Comparison of ENCODE assay signal across 8 mouse cellular contexts in the genomic region with DNA sequence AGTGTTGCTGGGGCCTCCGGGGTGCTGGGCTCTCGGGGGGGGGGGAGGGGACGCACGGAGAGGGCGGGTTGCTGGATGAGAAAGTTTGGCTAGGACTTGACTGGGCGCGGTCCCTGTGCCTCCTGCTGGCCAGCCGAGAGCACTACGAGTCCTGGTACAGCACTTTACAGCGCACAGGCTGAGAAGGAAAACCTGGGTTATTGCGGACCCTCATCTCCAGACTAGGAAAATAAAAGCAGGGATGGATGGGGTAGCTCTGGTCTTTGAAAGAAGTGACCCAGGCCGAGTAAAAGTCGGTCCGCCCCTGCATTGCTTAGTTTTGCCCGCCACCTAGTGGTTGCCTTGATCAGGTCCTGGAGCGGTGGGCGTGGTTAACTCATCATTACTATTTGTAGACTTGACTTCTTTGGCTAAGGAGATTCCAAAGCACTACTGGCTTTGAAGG. TPM values are rescaled to one million over a fixed set of nuclear protein-coding genes. Genes with fewer than 3 reads are reported as not detected.
A peak's percentile ranks its signal among the peaks of the same experiment; 100 is the strongest.
DNase-seq lines count a peak whose midpoint lies in the region; ATAC-seq and TF ChIP-seq lines count a peak whose summit lies in the region.

No protein-coding gene starts in this region.

- no peaks in the 10 kb centered on the region; the same call in 1 of the 2 replicates for H3K27me3 ChIP-seq in ES-Bruce4 (ENCODE audit: control insufficient read depth, insufficient read depth, low read length, poor library complexity, severe bottlenecking)
- H3K27me3 ChIP-seq in forebrain, embryonic 12.5 days, result peaks cover 98% of the 10 kb centered on the region
- peaks cover 56% of the 10 kb centered on the region for H3K27me3 ChIP-seq in heart, postnatal 0 days (ENCODE audit: control insufficient read depth, insufficient read depth, low read length)
- peaks cover 37% of the 10 kb centered on the region for H3K27me3 ChIP-seq in liver, embryonic 14.5 days (ENCODE audit: control insufficient read depth, insufficient read depth, low read length)
- peaks cover 36% of the 10 kb centered on the region for H3K27me3 ChIP-seq in neural tube, embryonic 11.5 days (ENCODE audit: control insufficient read depth, insufficient read depth, low read length)
- H3K27me3 ChIP-seq in stomach, embryonic 16.5 days (ENCODE audit: control insufficient read depth, insufficient read depth, low read length), result no peaks in the 10 kb centered on the region; the same call in 1 of the 2 replicates

- DNase-seq in c-Kit-positive CD71-positive TER-119-negative erythroid progenitor cells, embryonic 14.5 days (ENCODE audit: low read depth), result peak; percentile 74
- peak; percentile 89 for DNase-seq in heart, postnatal 0 days (ENCODE audit: low spot score)
- DNase-seq in kidney, postnatal 36 days, result peak; percentile 91 to 95
- DNase-seq in liver, embryonic 14.5 days (ENCODE audit: low read depth in 3 of 3, low spot score in 3 of 3), result peak; percentile 48 to 65 (median 51)
- peak; percentile 92 for DNase-seq in neural tube, embryonic 11.5 days (ENCODE audit: low spot score)

- peak; percentile 72 for TF ChIP-seq CTCF in ES-Bruce4 (IDR thresholded peaks at IDR 0.05; ENCODE audit: low read depth, low read length)
- TF ChIP-seq CTCF in heart, postnatal 0 days (IDR thresholded peaks at IDR 0.05; ENCODE audit: low read depth), result peak; percentile 88
- TF ChIP-seq CTCF in liver, embryonic 14.5 days (IDR thresholded peaks at IDR 0.05; ENCODE audit: low read depth), result peak; percentile 89

- TF ChIP-seq EP300 in ES-Bruce4 (IDR thresholded peaks at IDR 0.05; ENCODE audit: insufficient read depth, low read depth, low read length), result no peak
- TF ChIP-seq EP300 in heart, postnatal 0 days (IDR thresholded peaks at IDR 0.05; ENCODE audit: low read depth), result no peak
- TF ChIP-seq EP300 in liver, embryonic 14.5 days (IDR thresholded peaks at IDR 0.05; ENCODE audit: low read depth), result no peak

- ATAC-seq in forebrain, embryonic 12.5 days (ENCODE audit: low FRiP score), result peak; percentile 83
- peak; percentile 76 for ATAC-seq in heart, postnatal 0 days (ENCODE audit: insufficient read depth, low read depth)
- peak; percentile 58; the same call in 1 of the 2 replicates for ATAC-seq in liver, embryonic 14.5 days (ENCODE audit: insufficient read depth)
- peak; percentile 73 for ATAC-seq in neural tube, embryonic 11.5 days (ENCODE audit: insufficient read depth, low FRiP score, low TSS enrichment)
- ATAC-seq in stomach, embryonic 16.5 days (ENCODE audit: insufficient read depth, low FRiP score), result peak; percentile 62

- WGBS in forebrain, embryonic 12.5 days, result 0% methylated on average over 17 of the region's 17 CpGs
- WGBS in heart, postnatal 0 days, result under 1% methylated on average over 15 of the region's 17 CpGs
- under 1% methylated on average over 17 of the region's 17 CpGs for WGBS in liver, embryonic 14.5 days (ENCODE audit: insufficient replicate concordance)
- WGBS in neural tube, embryonic 11.5 days, result 1% methylated on average over 17 of the region's 17 CpGs
- under 1% methylated on average over 17 of the region's 17 CpGs for WGBS in stomach, embryonic 16.5 days

- H3K9ac ChIP-seq in ES-Bruce4 (ENCODE audit: low read depth, poor library complexity, severe bottlenecking), result peak overlapping the region; percentile 22
- 0 out of 2 replicates have a peak overlapping the region, but pooled peaks have one; percentile 17 for H3K9ac ChIP-seq in forebrain, embryonic 12.5 days
- peak overlapping the region; percentile 54; the same call in 1 of the 2 replicates for H3K9ac ChIP-seq in heart, postnatal 0 days (replicated peaks; ENCODE audit: low read depth, low read length)
- H3K9ac ChIP-seq in liver, embryonic 14.5 days (replicated peaks), result no peak overlapping the region
- H3K9ac ChIP-seq in neural tube, embryonic 11.5 days (ENCODE audit: low read length), result peak overlapping the region; percentile 3; the same call in 1 of the 2 replicates
- H3K9ac ChIP-seq in stomach, embryonic 16.5 days (ENCODE audit: low read length), result peak overlapping the region; percentile 86

- H3K4me1 ChIP-seq in ES-Bruce4 (ENCODE audit: control insufficient read depth, insufficient read depth, low read length), result peaks cover 2% of the 10 kb centered on the region
- peaks cover 15% of the 10 kb centered on the region for H3K4me1 ChIP-seq in forebrain, embryonic 12.5 days
- peaks cover 4% of the 10 kb centered on the region; the same call in 1 of the 2 replicates for H3K4me1 ChIP-seq in heart, postnatal 0 days (ENCODE audit: control insufficient read depth, insufficient read depth)
- no peaks in the 10 kb centered on the region for H3K4me1 ChIP-seq in liver, embryonic 14.5 days (replicated peaks; ENCODE audit: control insufficient read depth in 2 of 2, insufficient read depth in 2 of 2, low read length in 1 of 2)
- H3K4me1 ChIP-seq in neural tube, embryonic 11.5 days (ENCODE audit: control insufficient read depth, insufficient read depth, low read length), result no peaks in the 10 kb centered on the region
- peaks cover 32% of the 10 kb centered on the region for H3K4me1 ChIP-seq in stomach, embryonic 16.5 days (ENCODE audit: control insufficient read depth, insufficient read depth, low read length)

- peak overlapping the region; percentile 59 for H3K4me2 ChIP-seq in forebrain, embryonic 12.5 days
- H3K4me2 ChIP-seq in heart, postnatal 0 days (ENCODE audit: low read depth, low read length), result peak overlapping the region; percentile 52
- peak overlapping the region; percentile 7 for H3K4me2 ChIP-seq in liver, embryonic 14.5 days (ENCODE audit: low read depth)
- H3K4me2 ChIP-seq in neural tube, embryonic 11.5 days (ENCODE audit: low read depth), result peak overlapping the region; percentile 61
- H3K4me2 ChIP-seq in stomach, embryonic 16.5 days (ENCODE audit: low read depth, low read length), result peak overlapping the region; percentile 70

- no peak for TF ChIP-seq POLR2A in ES-Bruce4 (IDR thresholded peaks at IDR 0.05; ENCODE audit: insufficient read depth, low read length)

- no peaks in the 10 kb centered on the region for H3K9me3 ChIP-seq in ES-Bruce4 (replicated peaks; ENCODE audit: control insufficient read depth, insufficient read depth, low read length, poor library complexity, severe bottlenecking)
- H3K9me3 ChIP-seq in forebrain, embryonic 12.5 days, result no peaks in the 10 kb centered on the region
- no peaks in the 10 kb centered on the region for H3K9me3 ChIP-seq in heart, postnatal 0 days (replicated peaks; ENCODE audit: control insufficient read depth, low read length)
- H3K9me3 ChIP-seq in liver, embryonic 14.5 days (ENCODE audit: control insufficient read depth, low read length), result no peaks in the 10 kb centered on the region
- H3K9me3 ChIP-seq in neural tube, embryonic 11.5 days (ENCODE audit: control insufficient read depth, low read length), result no peaks in the 10 kb centered on the region
- H3K9me3 ChIP-seq in stomach, embryonic 16.5 days (replicated peaks; ENCODE audit: control insufficient read depth, low read length), result no peaks in the 10 kb centered on the region

- H3K4me3 ChIP-seq in ES-Bruce4 (ENCODE audit: low read depth, low read length), result peak overlapping the region; percentile 68
- H3K4me3 ChIP-seq in forebrain, embryonic 12.5 days (replicated peaks), result peak overlapping the region; percentile 35
- H3K4me3 ChIP-seq in heart, postnatal 0 days (ENCODE audit: low read depth, low read length), result peak overlapping the region; percentile 44
- peak overlapping the region; percentile 17 to 47; a peak in 3 of 4 replicates for H3K4me3 ChIP-seq in liver, embryonic 14.5 days (ENCODE audit: insufficient read depth in 1 of 2, low read depth in 2 of 2, low read length in 2 of 2)
- H3K4me3 ChIP-seq in neural tube, embryonic 11.5 days (ENCODE audit: low read depth, low read length), result peak overlapping the region; percentile 34
- peak overlapping the region; percentile 62 for H3K4me3 ChIP-seq in stomach, embryonic 16.5 days (replicated peaks; ENCODE audit: low read length)

- no peak overlapping the region for H3K27ac ChIP-seq in ES-Bruce4 (ENCODE audit: insufficient read depth, low read length)
- H3K27ac ChIP-seq in forebrain, embryonic 12.5 days, result no peak overlapping the region
- H3K27ac ChIP-seq in heart, postnatal 0 days (ENCODE audit: low read depth), result peak overlapping the region; percentile 71
- no peak overlapping the region for H3K27ac ChIP-seq in liver, embryonic 14.5 days
- H3K27ac ChIP-seq in neural tube, embryonic 11.5 days (ENCODE audit: low read depth, low read length), result no peak overlapping the region
- peak overlapping the region; percentile 97 for H3K27ac ChIP-seq in stomach, embryonic 16.5 days (ENCODE audit: low read length)

- no peaks in the 10 kb centered on the region for H3K36me3 ChIP-seq in ES-Bruce4 (ENCODE audit: control insufficient read depth, insufficient read depth, low read length, poor library complexity, severe bottlenecking)
- no peaks in the 10 kb centered on the region for H3K36me3 ChIP-seq in forebrain, embryonic 12.5 days (replicated peaks)
- H3K36me3 ChIP-seq in heart, postnatal 0 days (replicated peaks; ENCODE audit: control insufficient read depth, insufficient read depth, low read length), result no peaks in the 10 kb centered on the region
- H3K36me3 ChIP-seq in liver, embryonic 14.5 days (replicated peaks; ENCODE audit: control insufficient read depth, insufficient read depth, low read depth), result no peaks in the 10 kb centered on the region
- no peaks in the 10 kb centered on the region for H3K36me3 ChIP-seq in neural tube, embryonic 11.5 days (ENCODE audit: control insufficient read depth, insufficient read depth, low read length)
- no peaks in the 10 kb centered on the region for H3K36me3 ChIP-seq in stomach, embryonic 16.5 days (ENCODE audit: control insufficient read depth, insufficient read depth, low read length)

RNA-seq across cellular contexts. Expression of gene Col1a1, which starts 0.8 kb away (rescaled TPM):
- 17.1 and 18.1 TPM in 2 replicates for polyA plus RNA-seq in ES-Bruce4 (2011; ENCODE audit: insufficient read depth, insufficient read length, low read depth, missing spikeins)
- polyA plus RNA-seq in forebrain, embryonic 12.5 days (2016; fragmentation: Nextera tagmentation; extraction: Ambion mirVana), result 208 and 267 TPM in 2 replicates
- total RNA-seq in heart, postnatal 0 days (2014; rRNA removed; ENCODE audit: low replicate concordance), result 263 and 322 TPM in 2 replicates
- polyA plus RNA-seq in heart, postnatal 0 days (2015; fragmentation: Nextera tagmentation; extraction: Ambion mirVana), result 334 and 345 TPM in 2 replicates
- 7.8 and 14.1 TPM in 2 replicates for polyA plus RNA-seq in liver, embryonic 14.5 days (2012; rRNA removed)
- 30.8 and 37.6 TPM in 2 replicates for polyA plus RNA-seq in liver, embryonic 14.5 days (2014; fragmentation: Nextera tagmentation; extraction: Ambion mirVana)
- 111 and 128 TPM in 2 replicates for polyA plus RNA-seq in neural tube, embryonic 11.5 days (2014; fragmentation: Nextera tagmentation; extraction: Ambion mirVana)
- 2,066 and 2,076 TPM in 2 replicates for polyA plus RNA-seq in stomach, embryonic 16.5 days (2015; fragmentation: Nextera tagmentation; extraction: Ambion mirVana)

RNA-seq across cellular contexts. Expression of gene Hils1, which starts 30.5 kb away (rescaled TPM):
- not detected in 2 replicates for polyA plus RNA-seq in ES-Bruce4 (2011; ENCODE audit: insufficient read depth, insufficient read length, low read depth, missing spikeins)
- polyA plus RNA-seq in forebrain, embryonic 12.5 days (2016; fragmentation: Nextera tagmentation; extraction: Ambion mirVana), result not detected in 2 replicates
- not detected in 2 replicates for total RNA-seq in heart, postnatal 0 days (2014; rRNA removed; ENCODE audit: low replicate concordance)
- polyA plus RNA-seq in heart, postnatal 0 days (2015; fragmentation: Nextera tagmentation; extraction: Ambion mirVana), result 0.27 TPM in 1 of 2 replicates, not detected in the other
- not detected in 2 replicates for polyA plus RNA-seq in liver, embryonic 14.5 days (2012; rRNA removed)
- polyA plus RNA-seq in liver, embryonic 14.5 days (2014; fragmentation: Nextera tagmentation; extraction: Ambion mirVana), result not detected in 2 replicates
- not detected in 2 replicates for polyA plus RNA-seq in neural tube, embryonic 11.5 days (2014; fragmentation: Nextera tagmentation; extraction: Ambion mirVana)
- polyA plus RNA-seq in stomach, embryonic 16.5 days (2015; fragmentation: Nextera tagmentation; extraction: Ambion mirVana), result not detected in 2 replicates

RNA-seq across cellular contexts. Expression of gene Sgca, which starts 39.3 kb away (rescaled TPM):
- not detected in 2 replicates for polyA plus RNA-seq in ES-Bruce4 (2011; ENCODE audit: insufficient read depth, insufficient read length, low read depth, missing spikeins)
- not detected in 2 replicates for polyA plus RNA-seq in forebrain, embryonic 12.5 days (2016; fragmentation: Nextera tagmentation; extraction: Ambion mirVana)
- 47.5 and 313 TPM in 2 replicates for total RNA-seq in heart, postnatal 0 days (2014; rRNA removed; ENCODE audit: low replicate concordance)
- 62.2 and 62.4 TPM in 2 replicates for polyA plus RNA-seq in heart, postnatal 0 days (2015; fragmentation: Nextera tagmentation; extraction: Ambion mirVana)
- 0.04 TPM in 1 of 2 replicates, not detected in the other for polyA plus RNA-seq in liver, embryonic 14.5 days (2012; rRNA removed)
- polyA plus RNA-seq in liver, embryonic 14.5 days (2014; fragmentation: Nextera tagmentation; extraction: Ambion mirVana), result not detected in 2 replicates
- polyA plus RNA-seq in neural tube, embryonic 11.5 days (2014; fragmentation: Nextera tagmentation; extraction: Ambion mirVana), result 1.9 and 2.2 TPM in 2 replicates
- 0.41 and 3.2 TPM in 2 replicates for polyA plus RNA-seq in stomach, embryonic 16.5 days (2015; fragmentation: Nextera tagmentation; extraction: Ambion mirVana)

RNA-seq across cellular contexts. Expression of gene Ppp1r9b, which starts 54.0 kb away (rescaled TPM):
- polyA plus RNA-seq in ES-Bruce4 (2011; ENCODE audit: insufficient read depth, insufficient read length, low read depth, missing spikeins), result 20.3 and 21.0 TPM in 2 replicates
- 16.6 and 17.7 TPM in 2 replicates for polyA plus RNA-seq in forebrain, embryonic 12.5 days (2016; fragmentation: Nextera tagmentation; extraction: Ambion mirVana)
- 27.6 and 38.6 TPM in 2 replicates for total RNA-seq in heart, postnatal 0 days (2014; rRNA removed; ENCODE audit: low replicate concordance)
- 4.5 and 4.7 TPM in 2 replicates for polyA plus RNA-seq in heart, postnatal 0 days (2015; fragmentation: Nextera tagmentation; extraction: Ambion mirVana)
- 14.1 and 14.9 TPM in 2 replicates for polyA plus RNA-seq in liver, embryonic 14.5 days (2012; rRNA removed)
- polyA plus RNA-seq in liver, embryonic 14.5 days (2014; fragmentation: Nextera tagmentation; extraction: Ambion mirVana), result 8.8 and 10.4 TPM in 2 replicates
- 15.3 and 17.0 TPM in 2 replicates for polyA plus RNA-seq in neural tube, embryonic 11.5 days (2014; fragmentation: Nextera tagmentation; extraction: Ambion mirVana)
- 6.6 and 8.0 TPM in 2 replicates for polyA plus RNA-seq in stomach, embryonic 16.5 days (2015; fragmentation: Nextera tagmentation; extraction: Ambion mirVana)

Comparison
In these comparisons a context has a peak if more than half of its experiments do, and no peak if none do; other contexts are left out.
1. H3K27ac ChIP-seq: peak in heart, postnatal 0 days (single experiment) and stomach, embryonic 16.5 days (single experiment); none in ES-Bruce4 (single experiment), forebrain, embryonic 12.5 days (single experiment), liver, embryonic 14.5 days (single experiment) and neural tube, embryonic 11.5 days (single experiment).
2. H3K4me2 ChIP-seq: peak in every context shown above with its lines; median percentile 70 in stomach, embryonic 16.5 days; 61 in neural tube, embryonic 11.5 days; 59 in forebrain, embryonic 12.5 days; 52 in heart, postnatal 0 days; 7 in liver, embryonic 14.5 days.
3. RNA of gene Sgca, which starts 39.3 kb away (polyA plus RNA-seq): 62.2 to 62.4 TPM in heart, postnatal 0 days; 0.41 to 3.2 TPM in stomach, embryonic 16.5 days, 1.9 to 2.2 TPM in neural tube, embryonic 11.5 days, not detected in ES-Bruce4, 0.04 TPM in liver, embryonic 14.5 days and not detected in forebrain, embryonic 12.5 days; every median in the first group is over 10 times any median in the second.
4. Peak in every context shown above with its lines, with median percentiles within 50 percentile points of each other: H3K4me3 ChIP-seq, CTCF ChIP-seq, DNase-seq and ATAC-seq.